Mouse (Mus musculus): ENCODE data around the gene Pip5k1b.

Pip5k1b gene

DNA sequence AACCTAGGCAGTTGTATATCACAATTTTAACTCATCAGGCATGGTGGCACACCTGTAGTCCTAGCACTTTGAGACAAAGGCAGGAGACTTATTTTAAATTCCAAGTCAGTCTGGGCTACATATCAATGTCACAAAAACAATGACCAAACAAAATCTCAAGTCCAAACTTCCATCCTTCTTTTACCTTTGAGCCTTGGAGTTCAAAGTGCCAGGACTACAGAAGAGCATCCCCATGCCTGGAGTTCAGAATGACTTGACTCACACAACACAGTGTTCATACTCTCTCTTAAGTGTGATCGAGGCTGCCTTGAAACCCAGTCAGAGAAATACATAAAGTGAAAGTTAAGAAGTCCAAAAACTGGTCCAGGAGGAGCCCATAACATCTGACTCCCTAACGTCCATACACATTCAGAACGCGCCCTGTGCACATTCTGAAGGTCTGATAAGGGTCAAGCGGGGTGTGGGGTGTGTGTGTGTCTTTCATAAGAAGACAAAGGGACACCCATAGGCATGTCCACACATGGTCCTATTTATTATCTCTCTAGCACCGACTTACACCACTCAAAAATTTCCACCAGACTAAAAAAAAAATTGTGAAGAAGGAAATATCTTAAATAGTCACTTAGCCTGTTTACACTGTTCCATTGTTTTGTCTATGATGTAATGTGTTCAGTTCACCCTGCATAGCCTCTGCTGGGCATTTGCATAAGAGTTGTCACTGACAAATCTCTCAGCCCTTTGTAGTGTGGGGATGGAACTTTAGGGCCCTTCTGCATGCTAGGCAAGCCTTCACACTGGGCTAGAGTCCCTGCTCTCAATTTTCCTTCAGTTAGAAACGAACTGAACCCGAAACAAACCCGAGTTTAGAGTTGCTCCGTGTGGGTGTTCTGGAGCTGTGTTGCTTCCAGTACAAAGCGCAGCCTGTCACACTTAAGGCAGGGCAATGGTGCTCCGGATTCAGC is 296.0 kb downstream of the Pip5k1b start:
- DNase-seq (ENCODE audit: low read depth, low spot score) = no peak

DNA sequence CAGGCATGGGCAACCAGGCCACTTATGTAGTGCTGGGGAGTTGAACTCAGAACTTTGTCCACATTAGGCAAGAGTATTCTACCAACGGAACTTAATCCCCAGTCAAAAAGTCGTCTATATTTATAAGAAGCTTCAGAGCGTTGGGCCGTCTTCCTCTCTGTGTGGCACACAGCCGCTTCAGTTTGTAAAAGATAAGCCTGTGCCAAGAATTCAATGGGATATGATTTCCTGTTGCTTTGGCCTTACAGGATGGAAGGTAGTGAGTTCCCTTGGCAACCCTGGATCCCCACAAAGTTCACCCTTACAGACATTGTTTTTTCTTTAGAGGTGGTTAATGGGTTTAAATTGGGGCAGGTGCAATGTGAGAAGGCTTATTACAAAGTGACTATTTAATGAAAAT is 297.3 kb downstream of the Pip5k1b start:
- DNase-seq (ENCODE audit: low read depth, low spot score) = no peak

DNA sequence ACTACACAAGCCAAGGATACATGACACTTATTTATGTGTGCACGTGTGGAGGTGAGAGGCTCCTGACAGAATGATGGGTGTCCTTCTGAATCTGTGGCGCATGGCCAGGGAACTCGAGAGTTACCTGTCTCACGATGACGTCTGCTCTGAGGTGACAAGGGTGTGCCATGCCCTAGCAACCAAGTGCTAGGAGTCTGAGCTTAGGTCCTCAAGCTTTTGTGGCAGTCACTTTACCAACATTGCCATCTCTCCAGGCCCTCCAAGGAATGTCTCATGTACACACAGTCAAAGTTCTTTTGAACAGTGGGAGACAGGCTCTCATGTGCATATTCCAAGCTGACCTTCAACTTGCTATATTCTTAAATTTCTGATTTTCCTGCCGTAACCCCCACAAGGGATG is 297.7 kb downstream of the Pip5k1b start:
- no peak for DNase-seq (ENCODE audit: low read depth, low spot score)

DNA sequence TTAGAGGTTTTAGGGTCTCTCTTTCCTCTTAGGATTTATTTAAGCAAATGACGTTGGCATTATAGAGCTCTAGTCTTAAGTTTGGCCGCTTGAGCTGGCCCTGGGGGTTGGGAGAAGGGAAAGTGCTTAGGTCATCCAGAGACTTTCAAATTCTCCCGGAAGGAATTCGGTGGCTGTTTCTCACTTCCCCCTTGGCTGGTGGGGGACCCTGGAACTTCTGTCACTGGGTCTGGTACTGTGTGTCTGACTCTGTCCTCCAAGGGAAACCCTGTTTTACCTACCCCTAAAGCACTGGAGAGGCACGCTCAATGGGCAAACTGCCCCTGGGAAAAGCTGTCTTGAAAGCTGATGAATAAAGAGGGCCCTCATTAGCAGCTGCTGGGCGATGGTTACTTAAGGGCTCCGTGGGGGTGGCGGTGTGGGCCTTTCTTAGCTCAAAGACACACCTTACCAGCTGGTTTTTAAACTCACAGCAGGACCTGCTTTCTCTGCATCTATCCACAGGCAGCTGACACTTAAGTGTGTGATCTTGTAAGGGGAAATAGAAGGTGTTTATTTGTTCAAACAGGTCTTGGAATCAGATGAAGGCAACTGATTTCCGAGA is 301.9 kb downstream of the Pip5k1b start:
- no peak for DNase-seq (ENCODE audit: low read depth, low spot score)

DNA sequence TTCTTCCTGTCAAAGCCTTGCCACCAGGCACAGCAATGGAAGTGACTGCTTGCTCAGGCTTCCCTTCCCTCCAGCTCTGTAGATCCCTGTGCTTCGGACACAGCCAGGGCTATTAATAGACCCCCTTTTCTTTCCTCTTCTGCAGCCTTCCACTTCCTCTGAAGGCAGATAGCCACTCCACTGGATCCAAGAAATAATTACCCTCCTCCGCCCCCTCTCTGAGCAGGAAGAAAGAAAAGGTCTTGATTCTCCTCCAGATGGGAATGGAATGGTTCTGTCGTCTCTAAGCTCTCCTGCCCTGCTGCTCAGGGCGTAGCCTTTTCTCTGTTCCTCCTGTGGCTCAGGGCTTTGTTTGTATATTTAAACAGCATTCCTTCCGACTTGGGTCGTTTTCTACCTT is 303.8 kb downstream of the Pip5k1b start:
- DNase-seq (ENCODE audit: low read depth, low spot score) = no peak

All from embryo, embryonic 11.5 days (tissue).